Mouse (Mus musculus) neural tube, embryonic 11.5 days (tissue): ENCODE measurements around the gene Zdhhc13. TPM values are rescaled to one million over a fixed set of nuclear protein-coding genes. Genes with fewer than 3 reads are reported as not detected.

ENCODE experiments used
- ATAC-seq: fragments of 200-750 bp; cut with Nextera tagmentation; 2 replicates; pipeline ENCODE4 v1.8.0; 2017; ENCODE audit warnings: moderate number of reproducible peaks, mild to moderate bottlenecking, moderate TSS enrichment, moderate library complexity; ENCODE audit not compliant: insufficient read depth, low FRiP score, low TSS enrichment
- DNase-seq: peaks from one replicate; pipeline ENCODE4 v3.0.0-alpha.2; 2015; ENCODE audit warnings: low spot score
- H3K27ac ChIP-seq: fragments of 300-500 bp; sonication (generic); 2 replicates; pipeline ENCODE4 v1.5.1; 2014; ENCODE audit warnings: low read depth, mild to moderate bottlenecking, low read length
- H3K27me3 ChIP-seq: fragments of 300-500 bp; sonication (generic); 2 replicates; pipeline ENCODE4 v1.6.1; 2014; ENCODE audit warnings: mild to moderate bottlenecking, low read length, mixed read lengths; ENCODE audit not compliant: control insufficient read depth, insufficient read depth
- H3K36me3 ChIP-seq: fragments of 300-500 bp; sonication (generic); 2 replicates; pipeline ENCODE4 v1.6.1; 2014; ENCODE audit warnings: mild to moderate bottlenecking, low read length, moderate library complexity, mixed read lengths; ENCODE audit not compliant: control insufficient read depth, insufficient read depth
- H3K4me1 ChIP-seq: fragments of 300-500 bp; sonication (generic); 2 replicates; pipeline ENCODE4 v1.6.1; 2014; ENCODE audit warnings: low read length, mixed read lengths; ENCODE audit not compliant: control insufficient read depth, insufficient read depth
- H3K4me2 ChIP-seq: fragments of 300-500 bp; sonication (generic); 2 replicates; pipeline ENCODE4 v1.6.1; 2014; ENCODE audit warnings: low read depth, mild to moderate bottlenecking, moderate library complexity
- H3K4me3 ChIP-seq: fragments of 300-500 bp; sonication (generic); 2 replicates; pipeline ENCODE4 v1.5.1; 2014; ENCODE audit warnings: low read depth, low read length
- H3K9ac ChIP-seq: fragments of 300-500 bp; sonication (generic); 2 replicates; pipeline ENCODE4 v1.6.1; 2014; ENCODE audit warnings: mild to moderate bottlenecking, low read length
- H3K9me3 ChIP-seq: fragments of 300-500 bp; sonication (generic); 2 replicates; pipeline ENCODE4 v1.6.1; 2016; ENCODE audit warnings: low read length; ENCODE audit not compliant: control insufficient read depth
- WGBS: fragments of 180-500 bp; shearing (Covaris S2); extraction: QIAGEN DNeasy Blood & Tissue Kit; methylation state at CpG from one replicate; pipeline ENCODE4 v1.1.7; 2014; 5-methylcytosine and 5-hydroxymethylcytosine counted together
- polyA plus RNA-seq: library from polyadenylated mRNA; unstranded; fragments of >200 nt; fragmentation: Nextera tagmentation; extraction: Ambion mirVana; gene quantifications from 2 replicates; pipeline ENCODE4 v1.2.1, GENCODE M21; 2014

Gene Zdhhc13
- polyA plus RNA-seq, 1 experiment from 2014 or later, result 39.0 TPM

- DNase-seq (no peak), ATAC-seq (no peak)
- Histone ChIP-seq H3K4me2 (no peak overlapping the region), H3K4me3 (no peak overlapping the region), H3K36me3 (no peaks in the 10 kb centered on the region), H3K9ac (no peak overlapping the region), H3K27ac (no peak overlapping the region), H3K4me1 (no peaks in the 10 kb centered on the region), H3K9me3 (no peaks in the 10 kb centered on the region), H3K27me3 (peaks cover 59% of the 10 kb centered on the region)
- 76% methylated on average over 4 of the region's 4 CpGs for WGBS
Observed at GRCm38 (mm10) chr7:48841538-48841937, 52.7 kb downstream of the Zdhhc13 start.

GRCm38 (mm10) chr7:48842353-48842752, 53.5 kb downstream of the Zdhhc13 start:
- no peak overlapping the region for H3K9ac ChIP-seq
- DNase-seq (no peak), ATAC-seq (no peak)
- no peak overlapping the region for H3K4me2 ChIP-seq
- no peak overlapping the region for H3K4me3 ChIP-seq
- no peak overlapping the region for H3K27ac ChIP-seq
- WGBS, result 79% methylated on average over 3 of the region's 3 CpGs
- no peaks in the 10 kb centered on the region for H3K4me1 ChIP-seq
- H3K36me3 ChIP-seq, result no peaks in the 10 kb centered on the region
- peaks cover 55% of the 10 kb centered on the region for H3K27me3 ChIP-seq
- H3K9me3 ChIP-seq, result no peaks in the 10 kb centered on the region

GRCm38 (mm10) chr7:48843541-48843940, 54.7 kb downstream of the Zdhhc13 start:
- H3K27me3 ChIP-seq, result peaks cover 46% of the 10 kb centered on the region
- H3K36me3 ChIP-seq, result no peaks in the 10 kb centered on the region
- no peak for DNase-seq
- no peak overlapping the region for H3K4me3 ChIP-seq
- H3K9ac ChIP-seq, result no peak overlapping the region
- H3K4me1 ChIP-seq, result no peaks in the 10 kb centered on the region
- H3K4me2 ChIP-seq, result no peak overlapping the region
- no peak for ATAC-seq
- WGBS, result 87% methylated on average over 5 of the region's 5 CpGs
- H3K9me3 ChIP-seq, result no peaks in the 10 kb centered on the region
- H3K27ac ChIP-seq, result no peak overlapping the region

- Histone ChIP-seq H3K27ac (no peak overlapping the region), H3K4me2 (no peak overlapping the region), H3K4me3 (no peak overlapping the region), H3K27me3 (peaks cover 27% of the 10 kb centered on the region), H3K36me3 (no peaks in the 10 kb centered on the region), H3K4me1 (no peaks in the 10 kb centered on the region), H3K9ac (no peak overlapping the region), H3K9me3 (no peaks in the 10 kb centered on the region)
- no peak for ATAC-seq
- WGBS, result 76% methylated on average over 12 of the region's 12 CpGs
- no peak for DNase-seq
Observed at GRCm38 (mm10) chr7:48845213-48845973, 56.6 kb downstream of the Zdhhc13 start.

- no peaks in the 10 kb centered on the region for H3K36me3 ChIP-seq
- 53% methylated on average over 6 of the region's 6 CpGs for WGBS
- peaks cover 20% of the 10 kb centered on the region for H3K27me3 ChIP-seq
- no peak overlapping the region for H3K4me2 ChIP-seq
- no peak overlapping the region for H3K9ac ChIP-seq
- no peak overlapping the region for H3K27ac ChIP-seq
- H3K4me3 ChIP-seq, result no peak overlapping the region
- H3K9me3 ChIP-seq, result no peaks in the 10 kb centered on the region
- no peaks in the 10 kb centered on the region for H3K4me1 ChIP-seq
- DNase-seq, result no peak
- ATAC-seq, result no peak
Observed at GRCm38 (mm10) chr7:48846755-48847154, 58.0 kb downstream of the Zdhhc13 start.

GRCm38 (mm10) chr7:48847820-48848650, 59.2 kb downstream of the Zdhhc13 start, which contains the start of gene Csrp3:
Gene Csrp3 (minus strand): TSS chr7:48848033.
- no peaks in the 10 kb centered on the region for H3K36me3 ChIP-seq
- no peak within 1 kb of the TSS for H3K4me3 ChIP-seq
- no peak within 1 kb of the TSS for H3K9ac ChIP-seq
- no peak within 1 kb of the TSS for H3K27ac ChIP-seq
- ATAC-seq, result no peak
- peaks cover 16% of the 10 kb centered on the region for H3K27me3 ChIP-seq
- no peaks in the 10 kb centered on the region for H3K4me1 ChIP-seq
- H3K4me2 ChIP-seq, result no peak within 1 kb of the TSS
- 51% methylated on average over 11 of the region's 11 CpGs for WGBS
- no peaks in the 10 kb centered on the region for H3K9me3 ChIP-seq
- no peak for DNase-seq

- H3K9me3 ChIP-seq, result no peaks in the 10 kb centered on the region
- H3K4me2 ChIP-seq, result no peak overlapping the region
- H3K4me3 ChIP-seq, result no peak overlapping the region
- no peak for DNase-seq
- H3K9ac ChIP-seq, result no peak overlapping the region
- no peak overlapping the region for H3K27ac ChIP-seq
- ATAC-seq, result no peak
- H3K4me1 ChIP-seq, result no peaks in the 10 kb centered on the region
- WGBS, result 77% methylated on average over 6 of the region's 6 CpGs
- peaks cover 3% of the 10 kb centered on the region; the same call in 1 of the 2 replicates for H3K27me3 ChIP-seq
- H3K36me3 ChIP-seq, result no peaks in the 10 kb centered on the region
Observed at GRCm38 (mm10) chr7:48851529-48852104, 62.8 kb downstream of the Zdhhc13 start.

GRCm38 (mm10) chr7:48853496-48853895, 64.7 kb downstream of the Zdhhc13 start:
- Histone ChIP-seq H3K9me3 (no peaks in the 10 kb centered on the region), H3K27me3 (no peaks in the 10 kb centered on the region), H3K36me3 (no peaks in the 10 kb centered on the region), H3K4me2 (no peak overlapping the region), H3K27ac (no peak overlapping the region), H3K4me1 (no peaks in the 10 kb centered on the region), H3K4me3 (no peak overlapping the region), H3K9ac (no peak overlapping the region)
- no peak for ATAC-seq
- no peak for DNase-seq
- WGBS, result 85% methylated on average over 13 of the region's 13 CpGs
